Mouse (Mus musculus) adrenal gland, postnatal 4 days (tissue): ENCODE data around the gene Tmem63a. TPM values are rescaled to one million over a fixed set of nuclear protein-coding genes. Genes with fewer than 3 reads are reported as not detected.
A peak's percentile ranks its signal among the peaks of the same experiment; 100 is the strongest.

Experiments
- DNase-seq, 2 experiments: peaks; one replicate each; pipeline ENCODE4 v3.0.0; 2021 to 2022; ENCODE audit warnings: low spot score in 2 of 2, mixed read lengths in 2 of 2
- total RNA-seq, 2 experiments: library from RNA; stranded (reverse); gene quantifications; 2 replicates each; pipeline ENCODE4 v1.2.3; 2021

The Tmem63a gene
- total RNA-seq, 2 experiments from 2014 or later: 32.2 to 33.0 TPM

GRCm38 (mm10) chr1:181008266-181008665 lies 66.1 kb downstream of the Tmem63a start:
- DNase-seq: no peak

- no peak for DNase-seq
Observed at GRCm38 (mm10) chr1:181009011-181009590, 67.0 kb downstream of the Tmem63a start.

- peak in 1 of 2 experiments; percentile 48 for DNase-seq
Observed at GRCm38 (mm10) chr1:181009754-181010153, 67.6 kb downstream of the Tmem63a start.

GRCm38 (mm10) chr1:181010171-181010932 lies 68.2 kb downstream of the Tmem63a start:
- DNase-seq: no peak

GRCm38 (mm10) chr1:181011601-181012000 lies 69.5 kb downstream of the Tmem63a start:
- DNase-seq: no peak

- DNase-seq: no peak
Observed at GRCm38 (mm10) chr1:181012416-181012815, 70.3 kb downstream of the Tmem63a start.

GRCm38 (mm10) chr1:181013446-181013845 lies 71.3 kb downstream of the Tmem63a start:
- DNase-seq: no peak

DNA sequence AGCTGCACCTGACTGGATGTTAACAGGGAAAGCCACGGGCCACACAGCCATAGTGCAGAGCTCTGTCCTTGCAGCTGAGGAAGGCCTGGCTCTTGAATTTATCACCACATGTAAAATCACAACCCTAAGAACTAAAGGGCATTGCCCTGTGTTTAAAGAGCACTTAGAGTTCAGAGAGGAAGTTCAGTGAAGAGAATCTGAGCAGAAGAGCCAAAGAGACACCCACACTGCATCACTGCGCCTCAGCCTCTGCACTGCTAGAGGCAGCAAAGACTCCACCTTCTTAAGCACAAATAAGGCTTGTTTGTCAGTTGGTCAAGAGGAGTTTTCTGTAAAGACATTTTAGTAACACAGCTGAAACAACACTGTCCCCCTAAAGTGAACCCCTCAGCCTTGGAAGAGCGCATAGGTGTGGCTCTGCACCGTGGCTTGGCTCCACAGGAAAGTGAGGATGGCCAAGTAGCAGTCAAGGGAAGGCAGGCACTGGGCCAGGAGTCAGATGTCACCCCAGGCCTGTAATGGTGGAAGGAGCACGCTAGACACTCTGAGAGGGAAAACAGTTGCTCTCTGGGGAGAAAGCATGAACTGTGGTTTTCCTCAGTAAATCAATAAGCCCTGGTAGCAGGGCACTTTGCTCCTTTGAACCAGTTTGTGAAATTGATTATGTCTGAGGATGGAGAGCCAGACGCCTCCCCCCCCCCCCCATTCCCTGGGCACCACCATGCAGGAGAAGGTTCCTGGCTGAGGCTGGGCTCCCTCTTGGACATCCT lies 72.8 kb downstream of the Tmem63a start:
- no peak for DNase-seq

- DNase-seq: peak in 1 of 2 experiments; percentile 27
Observed at GRCm38 (mm10) chr1:181015558-181015957, 73.4 kb downstream of the Tmem63a start.

GRCm38 (mm10) chr1:181016045-181016444 lies 73.9 kb downstream of the Tmem63a start:
- DNase-seq: no peak

- DNase-seq: peak in 1 of 2 experiments; percentile 49
Observed at GRCm38 (mm10) chr1:181016532-181017131, 74.5 kb downstream of the Tmem63a start.

GRCm38 (mm10) chr1:181017212-181017711 lies 75.1 kb downstream of the Tmem63a start:
- DNase-seq: peak; percentile 44 to 65

DNA sequence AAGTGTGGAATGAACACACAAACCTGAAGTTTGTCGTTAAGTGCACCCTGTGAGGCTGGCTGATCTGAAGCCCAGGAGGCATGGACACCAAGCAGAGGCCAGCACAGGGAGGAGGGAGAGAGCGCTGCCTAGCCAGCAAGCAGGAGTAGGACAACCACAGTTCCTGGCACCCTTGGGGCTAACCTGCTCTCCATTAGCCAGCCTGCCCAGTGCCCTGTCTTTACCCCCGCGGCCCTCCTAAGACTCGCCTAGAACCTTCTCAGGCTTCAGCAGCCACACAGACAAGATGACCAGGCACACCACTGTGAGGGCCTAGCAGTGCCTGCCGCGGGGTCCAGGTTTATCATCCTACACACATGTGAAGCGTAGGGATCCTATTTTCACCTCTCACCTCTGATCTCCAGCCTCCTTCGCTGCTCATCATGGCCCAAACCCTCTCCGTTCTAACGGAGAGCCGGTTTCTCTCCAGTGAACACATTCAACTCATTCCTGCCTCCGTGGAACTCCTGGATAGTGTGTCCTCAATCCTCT lies 75.8 kb downstream of the Tmem63a start:
- peak in 1 of 2 experiments; percentile 2 for DNase-seq

GRCm38 (mm10) chr1:181020756-181021487 lies 78.8 kb downstream of the Tmem63a start, which contains the start of gene Ephx1:
Gene Ephx1, minus strand, starts transcription at chr1:181020904.
- no peak for DNase-seq

GRCm38 (mm10) chr1:181021488-181021865 lies 79.3 kb downstream of the Tmem63a start:
- DNase-seq: no peak

- DNase-seq: peak in 1 of 2 experiments; percentile 51
Observed at GRCm38 (mm10) chr1:181022265-181022664, 80.1 kb downstream of the Tmem63a start.
